Mouse (Mus musculus) heart, postnatal 0 days (tissue): ENCODE results near the gene Ift43.

Source experiments
- CTCF ChIP-seq: IDR thresholded peaks from 2 replicates; pipeline ENCODE4 v1.5.1; 2016; ENCODE audit warnings: antibody characterized with exemption, control low read depth, low read depth
- EP300 ChIP-seq: IDR thresholded peaks from 2 replicates; pipeline ENCODE4 v1.6.1; 2016; ENCODE audit warnings: antibody characterized with exemption, low read depth

- peak; percentile 76 for TF ChIP-seq CTCF
- TF ChIP-seq EP300 = no peak
These were observed 50.5 kb downstream of the Ift43 start for GRCm38 (mm10) chr12:86132799-86133198.
